In genomic region chr3:63350704-63351103, GRCm38 (mm10) we compare ENCODE assay signal across 21 mouse cellular contexts.
A peak's percentile ranks its signal among the peaks of the same experiment; 100 is the strongest.
DNase-seq lines count a peak whose midpoint lies in the region; ATAC-seq and TF ChIP-seq lines count a peak whose summit lies in the region.
"Had no signal": no experiment of that assay in that cellular context is flagged by ENCODE, and none has a peak within 500 bp of the region (broad histone marks: within the 10 kb centered on the region; RNA-seq: fewer than 3 reads in every experiment).

No protein-coding gene starts in this region.

- no peak for TF ChIP-seq EP300 in heart, adult 2 months (IDR thresholded peaks at IDR 0.05; ENCODE audit: insufficient read depth, low read depth, low read length)

- TF ChIP-seq CTCF in heart, adult 2 months (IDR thresholded peaks at IDR 0.05) = no peak
- TF ChIP-seq CTCF in kidney, adult 2 months (conservative IDR thresholded peaks at IDR 0.05; ENCODE audit: insufficient read depth, insufficient read length, low read depth, low read length) = no peak
- TF ChIP-seq CTCF in intestine, postnatal 0 days (IDR thresholded peaks at IDR 0.05; ENCODE audit: low read depth) = no peak
- TF ChIP-seq CTCF in small intestine, adult 2 months (IDR thresholded peaks at IDR 0.05; ENCODE audit: extremely low read depth, insufficient read length, insufficient replicate concordance, low read depth, low read length) = no peak

- no peaks in the 10 kb centered on the region for H3K9me3 ChIP-seq in kidney, embryonic 16.5 days (ENCODE audit: low read length)
- H3K9me3 ChIP-seq in intestine, postnatal 0 days (ENCODE audit: control insufficient read depth) = no peaks in the 10 kb centered on the region
- H3K9me3 ChIP-seq in forebrain, embryonic 13.5 days (replicated peaks) = no peaks in the 10 kb centered on the region
- H3K9me3 ChIP-seq: forebrain, embryonic 15.5 days; heart, embryonic 10.5 days; hindbrain, embryonic 12.5 days; hindbrain, embryonic 15.5 days had no signal

- H3K9ac ChIP-seq in heart, adult 2 months (ENCODE audit: low read depth, low read length) = no peak overlapping the region
- H3K9ac ChIP-seq in kidney, embryonic 16.5 days (replicated peaks; ENCODE audit: low read length) = no peak overlapping the region
- no peak overlapping the region for H3K9ac ChIP-seq in intestine, postnatal 0 days (ENCODE audit: low read depth, low read length)
- no peak overlapping the region for H3K9ac ChIP-seq in forebrain, embryonic 13.5 days
- H3K9ac ChIP-seq: forebrain, embryonic 15.5 days; hindbrain, embryonic 12.5 days; hindbrain, embryonic 15.5 days had no signal

- H3K79me2 ChIP-seq in heart, adult 2 months (replicated peaks; ENCODE audit: control insufficient read depth, insufficient read depth, low read length) = no peaks in the 10 kb centered on the region

- ATAC-seq in kidney, embryonic 16.5 days (ENCODE audit: low FRiP score, low TSS enrichment) = no peak
- peak; percentile 74 for ATAC-seq in intestine, postnatal 0 days
- no peak for ATAC-seq in forebrain, embryonic 13.5 days
- ATAC-seq: forebrain, embryonic 15.5 days had no signal

- no peak overlapping the region for H3K4me2 ChIP-seq in kidney, embryonic 16.5 days (replicated peaks; ENCODE audit: low read depth, low read length)
- H3K4me2 ChIP-seq in intestine, postnatal 0 days (replicated peaks; ENCODE audit: low read depth) = no peak overlapping the region
- no peak overlapping the region for H3K4me2 ChIP-seq in forebrain, embryonic 13.5 days
- H3K4me2 ChIP-seq: forebrain, embryonic 15.5 days; hindbrain, embryonic 12.5 days; hindbrain, embryonic 15.5 days had no signal

- WGBS in heart, adult 2 months = 33% methylated on average over 3 of the region's 3 CpGs
- WGBS in kidney, embryonic 16.5 days = 58% methylated on average over 3 of the region's 3 CpGs
- 52% methylated on average over 3 of the region's 3 CpGs for WGBS in kidney, adult 2 months
- WGBS in intestine, postnatal 0 days = 15% methylated on average over 3 of the region's 3 CpGs
- 13% methylated on average over 3 of the region's 3 CpGs for WGBS in small intestine, adult 2 months
- 81% methylated on average over 3 of the region's 3 CpGs for WGBS in forebrain, embryonic 13.5 days

- intact Hi-C loops in heart, adult 2 months (cut with DNase I) = no loop called here

- DNase-seq in heart, adult 9 months (ENCODE audit: low spot score in 2 of 2) = peak; percentile 1 to 2
- no peak for DNase-seq in heart, adult 2 months
- no peak for DNase-seq in kidney, adult 2 months
- DNase-seq in cerebellum, postnatal 25 days = no peak
- DNase-seq: adrenal gland, adult 2 months; adrenal gland, postnatal 14 days; B cell, adult 2 months; cerebellum, adult 11 months; cerebellum, adult 2 months; cerebellum, adult 9-11 months; cerebellum, postnatal 36 days; gastrocnemius, postnatal 10 days; gastrocnemius, postnatal 36 days had no signal

- TF ChIP-seq POLR2A in heart, adult 2 months (IDR thresholded peaks at IDR 0.05; ENCODE audit: insufficient read depth, low read depth, low read length) = no peak
- TF ChIP-seq POLR2A in kidney, adult 2 months (IDR thresholded peaks at IDR 0.05; ENCODE audit: low read depth, low read length) = no peak
- TF ChIP-seq POLR2A in small intestine, adult 2 months (IDR thresholded peaks at IDR 0.05; ENCODE audit: low read depth, low read length) = no peak

- no peaks in the 10 kb centered on the region for H3K36me3 ChIP-seq in heart, adult 2 months (ENCODE audit: control insufficient read depth, insufficient read depth, low read length)
- H3K36me3 ChIP-seq in kidney, embryonic 16.5 days (ENCODE audit: insufficient read depth, low read length) = peaks cover 3% of the 10 kb centered on the region; the same call in 1 of the 2 replicates
- H3K36me3 ChIP-seq in kidney, adult 2 months (ENCODE audit: control insufficient read depth, insufficient read depth, low read length) = peaks cover 1% of the 10 kb centered on the region; the same call in 1 of the 2 replicates
- H3K36me3 ChIP-seq in intestine, postnatal 0 days (ENCODE audit: control insufficient read depth, insufficient read depth) = no peaks in the 10 kb centered on the region
- peaks cover 17% of the 10 kb centered on the region for H3K36me3 ChIP-seq in small intestine, adult 2 months (ENCODE audit: control insufficient read depth, insufficient read depth, low read length)
- H3K36me3 ChIP-seq in forebrain, embryonic 13.5 days (ENCODE audit: poor library complexity, severe bottlenecking) = no peaks in the 10 kb centered on the region
- H3K36me3 ChIP-seq: forebrain, embryonic 15.5 days; heart, embryonic 10.5 days; hindbrain, embryonic 12.5 days; hindbrain, embryonic 15.5 days had no signal

- no peaks in the 10 kb centered on the region for H3K27me3 ChIP-seq in heart, adult 2 months (ENCODE audit: control insufficient read depth, insufficient read depth, low read length)
- H3K27me3 ChIP-seq in kidney, embryonic 16.5 days (ENCODE audit: insufficient read depth, low read length) = no peaks in the 10 kb centered on the region
- H3K27me3 ChIP-seq in kidney, adult 2 months (replicated peaks; ENCODE audit: control insufficient read depth, insufficient read depth, low read length) = no peaks in the 10 kb centered on the region
- no peaks in the 10 kb centered on the region for H3K27me3 ChIP-seq in intestine, postnatal 0 days (replicated peaks; ENCODE audit: control insufficient read depth, insufficient read depth, low read length)
- H3K27me3 ChIP-seq in small intestine, adult 2 months (ENCODE audit: control insufficient read depth, insufficient read depth, low read length) = no peaks in the 10 kb centered on the region
- H3K27me3 ChIP-seq in forebrain, embryonic 13.5 days = no peaks in the 10 kb centered on the region
- H3K27me3 ChIP-seq: forebrain, embryonic 15.5 days; hindbrain, embryonic 12.5 days; hindbrain, embryonic 15.5 days had no signal

- no peak overlapping the region for H3K4me3 ChIP-seq in heart, adult 2 months
- no peak overlapping the region for H3K4me3 ChIP-seq in kidney, embryonic 16.5 days (ENCODE audit: low read length)
- no peak overlapping the region for H3K4me3 ChIP-seq in kidney, adult 2 months (ENCODE audit: insufficient read depth, low read depth, low read length)
- no peak overlapping the region for H3K4me3 ChIP-seq in intestine, postnatal 0 days (ENCODE audit: low read depth, low read length)
- H3K4me3 ChIP-seq in small intestine, adult 2 months (ENCODE audit: low read depth, low read length) = no peak overlapping the region
- no peak overlapping the region for H3K4me3 ChIP-seq in forebrain, embryonic 13.5 days
- H3K4me3 ChIP-seq: forebrain, embryonic 15.5 days; heart, embryonic 10.5 days; hindbrain, embryonic 12.5 days; hindbrain, embryonic 15.5 days had no signal

- H3K27ac ChIP-seq in heart, adult 2 months = no peak overlapping the region
- peak overlapping the region; percentile 17; the same call in 1 of the 2 replicates for H3K27ac ChIP-seq in kidney, embryonic 16.5 days (ENCODE audit: low read length)
- H3K27ac ChIP-seq in kidney, adult 2 months (ENCODE audit: insufficient read depth, low read depth, low read length) = no peak overlapping the region
- H3K27ac ChIP-seq in intestine, postnatal 0 days (ENCODE audit: low read depth, low read length) = no peak overlapping the region
- H3K27ac ChIP-seq in small intestine, adult 2 months (ENCODE audit: insufficient read depth, low read depth, low read length) = peak overlapping the region; percentile 46; the same call in 1 of the 2 replicates
- H3K27ac ChIP-seq in forebrain, embryonic 13.5 days = no peak overlapping the region
- H3K27ac ChIP-seq: forebrain, embryonic 15.5 days; heart, embryonic 10.5 days; hindbrain, embryonic 12.5 days; hindbrain, embryonic 15.5 days had no signal

- no peaks in the 10 kb centered on the region for H3K4me1 ChIP-seq in heart, adult 2 months (ENCODE audit: control insufficient read depth, insufficient read depth, low read length)
- 0 out of 2 replicates have a peak, but pooled peaks cover 6% of the 10 kb centered on the region for H3K4me1 ChIP-seq in kidney, embryonic 16.5 days (ENCODE audit: insufficient read depth, low read length)
- 0 out of 2 replicates have a peak, but pooled peaks cover 6% of the 10 kb centered on the region for H3K4me1 ChIP-seq in kidney, adult 2 months (ENCODE audit: control insufficient read depth, insufficient read depth, low read length)
- H3K4me1 ChIP-seq in intestine, postnatal 0 days (replicated peaks; ENCODE audit: control insufficient read depth, insufficient read depth, low read length) = no peaks in the 10 kb centered on the region
- H3K4me1 ChIP-seq in small intestine, adult 2 months (ENCODE audit: control insufficient read depth, insufficient read depth, insufficient read length, low read length) = peaks cover 6% of the 10 kb centered on the region; the same call in 1 of the 2 replicates
- H3K4me1 ChIP-seq in forebrain, embryonic 13.5 days = no peaks in the 10 kb centered on the region
- H3K4me1 ChIP-seq: forebrain, embryonic 15.5 days; heart, embryonic 10.5 days; hindbrain, embryonic 12.5 days; hindbrain, embryonic 15.5 days had no signal

Comparison
In these comparisons a context has a peak if more than half of its experiments do, and no peak if none do; other contexts are left out.
1. DNase-seq: peak in heart, adult 9 months (2 of 2); none in heart, adult 2 months (0 of 2), kidney, adult 2 months (single experiment) and cerebellum, postnatal 25 days (0 of 2).
2. H3K27ac ChIP-seq: peak in kidney, embryonic 16.5 days (single experiment) and small intestine, adult 2 months (single experiment); none in heart, adult 2 months (single experiment), kidney, adult 2 months (single experiment), intestine, postnatal 0 days (single experiment) and forebrain, embryonic 13.5 days (single experiment).